Mouse (Mus musculus) mouse embryonic stem cell (cell line): ENCODE results near the gene Ankib1.
"Not testable (repeated sequence)": the region's sequence is repeated elsewhere in the genome, so short reads cannot be mapped to it uniquely, and the experiment has no call there.

Experiments
- in situ Hi-C, 2 experiments: fragments of 300-500 bp; cut with MboI; formaldehyde crosslinking; loops; 1 replicate in 1 of 2; 3 replicates in 1 of 2; pipeline ENCODE4 v1.14.3; 2019 to 2020; ENCODE audit warnings: low sequenced_read_pairs in 2 of 2, low pct_unique_long_range_greater_than_20kb in 1 of 2, mixed read lengths in 1 of 2; ENCODE audit not compliant: unreplicated experiment in 1 of 2

Ankib1 gene

DNA sequence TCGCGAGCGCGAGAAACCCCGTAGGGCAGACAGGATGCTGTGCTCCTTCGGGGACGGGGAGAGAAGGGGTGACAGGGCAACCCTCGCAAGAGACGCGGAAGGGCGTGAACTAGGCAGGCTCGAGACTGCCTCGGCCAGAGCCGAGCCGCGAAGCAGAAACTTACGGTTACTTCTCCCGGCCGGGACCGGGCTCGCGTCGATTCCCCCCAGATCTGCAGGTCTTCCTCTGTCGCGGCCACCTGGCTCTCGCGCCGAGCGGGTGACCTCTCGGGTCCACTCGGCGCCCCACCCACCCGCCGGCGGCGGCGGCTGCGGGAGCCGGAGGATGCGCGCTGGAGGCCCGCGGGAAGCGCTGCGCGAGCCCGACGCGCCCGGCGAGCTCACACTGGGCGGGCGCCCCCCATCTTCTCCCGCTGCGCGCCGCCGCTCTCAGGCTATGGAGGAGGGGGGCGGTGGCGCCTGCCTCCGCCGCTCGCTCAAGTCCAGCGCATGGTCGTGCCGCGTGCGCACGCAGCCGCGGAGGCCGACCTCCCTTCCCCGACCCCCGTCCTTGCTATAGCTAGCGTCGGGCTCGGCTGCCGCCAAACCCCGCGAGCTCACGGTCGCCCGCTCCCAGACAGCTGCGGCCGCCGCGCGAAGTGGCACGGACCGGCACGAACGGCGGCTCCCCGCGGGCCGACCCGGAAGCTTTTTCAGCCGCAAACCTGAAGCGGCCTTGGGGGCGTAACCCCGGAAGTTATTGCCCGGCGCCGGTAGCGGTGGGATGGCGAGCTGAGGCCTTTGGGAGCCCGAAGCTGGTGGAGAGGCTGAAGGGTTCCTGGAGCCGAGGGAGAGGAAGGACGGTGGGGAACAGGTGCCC is at the start of gene Ankib1, which contains the start of gene Krit1:
Ankib1 (minus strand) TSS at position 493 of the 859 bp plus-strand sequence.
Krit1 (plus strand) TSS at position 752 of the 859 bp plus-strand sequence.
- in situ Hi-C loops: no loop called here

DNA sequence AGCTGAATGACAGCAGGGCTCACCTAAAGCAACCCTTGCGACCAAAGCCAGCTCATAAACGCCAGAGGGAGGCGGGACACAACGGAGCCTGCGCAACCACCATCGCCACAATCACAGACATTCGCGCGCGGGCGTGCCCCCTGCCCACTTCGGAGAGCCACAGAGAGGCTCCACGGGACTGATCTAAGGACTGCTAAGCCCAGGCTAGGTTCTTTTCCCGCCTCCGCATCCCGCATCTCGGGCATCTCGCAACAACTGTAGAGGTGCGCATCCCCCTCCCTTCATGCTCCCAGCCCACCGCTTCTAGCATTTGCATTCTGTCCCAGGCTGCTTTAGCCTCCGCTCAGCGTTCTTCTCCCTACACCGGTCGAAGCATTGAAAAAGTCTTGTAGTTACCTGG is 42.3 kb upstream of the Ankib1 start, which contains the start of gene Lrrd1:
Lrrd1 (plus strand) TSS at position 148 of the 400 bp plus-strand sequence.
- in situ Hi-C loops: no loop called here

DNA sequence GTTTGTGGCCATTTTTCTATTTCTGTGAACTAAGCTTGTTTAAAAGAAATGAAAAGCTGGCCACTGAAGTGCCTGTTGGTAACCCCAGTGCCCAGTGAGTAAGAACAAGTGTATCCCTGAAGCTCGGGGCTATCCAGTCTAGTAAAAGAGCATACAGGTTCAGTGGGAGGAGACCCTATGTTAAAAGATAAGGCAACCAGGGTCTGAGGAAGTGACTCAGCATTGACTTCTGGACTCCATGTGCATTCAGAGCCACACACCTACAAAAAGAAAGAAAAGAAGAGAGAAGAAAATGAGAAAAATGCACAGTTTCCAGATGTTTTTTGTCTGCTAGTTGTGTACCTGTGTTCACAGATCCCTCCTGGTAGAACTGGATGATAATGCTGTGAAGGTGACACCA is 31.4 kb upstream of the Ankib1 start:
- in situ Hi-C loops: no loop called here

DNA sequence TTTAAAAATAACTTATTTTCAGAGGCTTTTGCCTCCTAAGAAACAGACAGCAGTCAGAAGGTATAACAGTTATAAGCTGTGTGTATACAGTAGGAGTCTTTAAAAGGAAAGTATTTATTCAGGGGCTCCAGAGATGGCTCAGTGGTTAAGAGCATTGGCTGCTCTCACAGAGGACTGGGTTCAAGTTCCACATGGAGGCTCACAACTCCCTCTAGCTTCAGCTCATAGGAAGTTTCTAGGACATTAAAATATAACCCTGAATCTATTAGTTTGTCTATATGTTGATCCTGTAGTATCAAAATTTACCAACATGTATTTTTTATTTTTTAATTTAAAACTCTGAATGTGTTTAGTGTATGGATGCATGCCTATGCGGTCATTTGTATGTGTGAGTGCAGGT is 5.7 kb upstream of the Ankib1 start:
- in situ Hi-C loops: no loop called here

DNA sequence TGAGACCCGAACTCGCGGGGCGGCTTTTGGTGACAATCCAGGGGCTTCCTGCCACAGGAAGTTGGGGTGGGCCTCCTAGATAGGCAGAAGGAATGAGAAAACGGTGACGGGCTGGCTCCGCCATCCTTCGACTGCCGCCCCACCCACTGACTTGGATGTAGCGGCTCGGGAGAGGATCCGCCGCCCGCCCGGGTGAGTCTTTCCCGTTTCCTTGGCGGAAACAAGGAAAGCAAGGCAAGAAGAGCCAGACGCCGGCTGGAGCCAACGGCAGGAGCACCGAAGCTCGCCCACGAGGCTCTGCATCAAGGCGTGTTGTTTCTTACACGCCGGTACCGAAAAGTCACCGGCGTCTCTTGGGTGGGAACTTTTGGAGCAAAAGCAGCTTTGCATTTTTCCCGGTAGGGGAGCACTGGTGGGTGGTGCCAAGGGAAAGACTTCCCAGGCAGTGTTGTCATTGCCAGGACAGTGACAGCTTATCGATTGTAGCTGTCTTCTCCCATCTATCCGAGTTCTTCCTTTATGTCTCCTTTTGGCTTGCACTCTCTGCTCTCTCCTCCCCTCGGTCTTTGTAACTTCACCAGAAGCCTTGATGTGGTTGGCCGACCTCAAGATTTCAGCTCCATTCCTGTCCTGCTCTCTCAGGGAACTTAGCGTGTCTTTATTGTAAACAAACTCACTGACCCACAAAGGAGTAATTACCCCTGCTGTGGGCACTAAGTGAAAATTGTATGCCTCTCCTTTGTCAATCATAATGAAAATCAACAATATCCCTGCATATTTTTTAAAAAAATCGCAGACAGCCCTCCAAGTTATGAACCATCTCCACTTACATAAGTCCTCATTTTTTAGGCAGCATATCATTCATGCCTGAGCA is 804 bp upstream of the Ankib1 start:
- in situ Hi-C loops: no loop called here

DNA sequence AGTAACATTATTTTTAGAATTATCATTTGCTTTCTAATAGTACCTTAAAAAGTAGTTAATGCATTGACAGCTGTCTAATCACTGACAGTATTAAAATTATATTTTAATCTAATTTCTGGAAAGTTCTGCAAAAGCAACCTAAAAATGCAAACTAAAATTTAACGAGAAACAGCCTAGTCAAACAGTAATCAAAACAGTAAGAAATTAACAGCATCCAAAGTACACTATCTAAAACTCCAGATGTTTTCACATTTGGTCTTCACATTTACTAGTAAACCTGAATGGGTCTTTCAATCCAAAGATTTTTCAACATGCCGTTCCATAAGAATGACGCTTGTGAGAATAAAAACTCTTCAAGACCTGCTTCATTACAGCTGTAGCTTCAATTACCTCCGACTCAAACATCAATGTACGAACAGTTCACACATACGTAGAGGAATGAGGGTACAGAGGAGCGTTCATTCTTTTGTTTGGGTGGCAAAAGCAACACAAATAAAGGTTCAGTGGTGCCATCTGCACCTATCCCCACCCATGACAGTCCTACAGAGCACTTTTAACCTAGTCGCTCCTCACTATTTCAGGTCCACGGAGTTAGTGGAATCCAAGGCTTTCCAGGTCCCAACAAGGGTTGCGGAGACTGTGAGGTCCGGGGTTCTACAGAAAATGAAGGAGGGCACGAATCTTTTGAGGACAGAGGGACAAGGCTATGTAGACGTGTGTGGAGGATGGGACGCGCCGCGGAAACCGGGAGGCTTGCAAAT is 873 bp downstream of the Ankib1 start:
- in situ Hi-C loops: no loop called here

DNA sequence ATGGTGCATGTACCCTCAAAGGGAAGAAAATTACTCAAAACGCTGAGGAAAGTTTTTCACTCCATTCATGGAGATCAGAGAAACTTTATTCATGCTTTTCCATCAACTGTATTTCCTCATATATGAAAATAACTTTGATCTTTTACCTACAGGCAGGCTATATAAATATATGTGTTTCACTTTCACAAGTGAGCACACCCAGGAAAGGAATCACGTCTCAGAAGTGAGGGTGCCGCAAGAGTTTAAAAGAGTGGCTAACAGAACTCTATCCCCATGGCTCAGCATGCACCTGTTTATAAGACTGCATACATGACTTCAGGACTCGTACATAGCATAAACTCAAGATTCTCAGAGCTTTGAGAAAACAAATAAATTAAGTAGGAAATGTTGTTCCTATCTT is 1.8 kb downstream of the Ankib1 start:
- in situ Hi-C loops: no loop called here

DNA sequence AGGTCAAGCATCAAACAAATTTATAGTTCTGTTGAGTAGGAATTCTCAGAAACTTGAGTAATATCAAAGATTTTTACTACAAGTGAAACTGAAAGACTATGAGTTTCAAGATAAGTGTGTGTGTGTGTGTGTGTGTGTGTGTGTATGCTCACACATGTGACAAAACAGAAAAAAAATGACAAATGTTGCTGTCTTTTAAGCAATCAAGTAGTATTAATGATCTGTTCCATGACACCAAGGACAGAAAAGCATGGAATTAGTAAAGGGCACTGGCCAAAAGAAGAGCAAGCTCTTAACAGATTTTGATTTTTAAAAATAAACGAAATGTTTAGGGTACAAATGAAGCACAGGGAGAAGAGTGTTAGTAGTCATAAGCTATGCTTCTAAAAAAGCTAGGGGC is 2.7 kb downstream of the Ankib1 start:
- in situ Hi-C loops: no loop called here

DNA sequence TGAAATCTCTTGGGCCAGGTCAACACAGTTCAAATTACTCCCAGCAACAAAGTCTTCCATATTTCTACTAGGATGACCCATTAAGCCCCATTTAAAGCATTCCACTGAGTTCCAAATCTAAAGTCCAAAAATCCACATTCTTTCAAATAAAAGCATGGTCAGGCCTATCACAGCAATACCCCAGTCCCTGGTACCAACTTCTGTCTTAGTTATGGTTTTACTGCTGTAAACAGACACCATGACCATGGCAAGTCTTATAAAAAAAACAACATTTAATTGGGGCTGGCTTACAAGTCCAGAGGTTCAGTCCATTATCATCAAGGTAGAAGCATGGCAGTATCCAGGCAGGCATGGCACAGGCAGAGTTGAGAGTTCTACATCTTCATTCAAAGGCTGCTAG is 4.1 kb downstream of the Ankib1 start:
- in situ Hi-C loops: not testable (repeated sequence)

DNA sequence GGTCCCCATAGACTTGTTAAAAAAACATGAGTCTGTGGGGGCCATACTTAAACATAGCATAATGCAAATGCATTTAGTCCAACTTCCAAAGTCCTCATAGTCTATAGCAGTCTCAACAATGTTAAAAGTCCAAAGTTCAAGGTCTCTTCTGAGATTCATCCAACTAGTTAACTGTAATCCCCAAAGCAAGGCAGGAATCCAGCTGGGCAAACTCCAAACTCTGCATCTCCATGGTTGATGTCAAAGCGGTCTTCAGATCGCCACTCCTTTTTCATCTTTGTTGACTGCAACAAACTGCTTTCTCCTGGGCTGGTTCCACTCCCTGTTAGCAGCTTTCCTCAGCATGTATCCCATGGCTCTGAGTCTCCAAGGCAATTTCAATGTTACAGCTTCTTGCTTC is 5.6 kb downstream of the Ankib1 start:
- in situ Hi-C loops: not testable (repeated sequence)

DNA sequence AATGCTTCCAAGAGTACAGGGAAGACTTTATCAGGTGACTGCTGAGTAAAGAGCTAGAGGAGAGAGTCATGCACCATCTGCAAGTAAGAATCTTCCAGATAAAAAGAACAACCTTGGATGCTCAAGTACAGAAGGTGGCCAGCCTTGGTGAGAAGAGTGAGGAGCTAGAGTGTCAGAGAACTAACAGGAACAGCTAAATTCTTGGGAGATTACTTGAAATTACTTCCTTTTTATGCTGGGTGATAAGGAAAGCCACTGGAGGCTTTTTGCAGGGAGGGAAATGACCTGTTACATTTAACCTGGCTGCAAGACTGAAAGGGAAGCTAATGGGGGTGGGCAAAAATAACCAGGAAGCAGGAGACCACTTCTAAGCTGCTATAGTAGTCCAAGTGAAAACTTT is 11.7 kb downstream of the Ankib1 start:
- in situ Hi-C loops: no loop called here

DNA sequence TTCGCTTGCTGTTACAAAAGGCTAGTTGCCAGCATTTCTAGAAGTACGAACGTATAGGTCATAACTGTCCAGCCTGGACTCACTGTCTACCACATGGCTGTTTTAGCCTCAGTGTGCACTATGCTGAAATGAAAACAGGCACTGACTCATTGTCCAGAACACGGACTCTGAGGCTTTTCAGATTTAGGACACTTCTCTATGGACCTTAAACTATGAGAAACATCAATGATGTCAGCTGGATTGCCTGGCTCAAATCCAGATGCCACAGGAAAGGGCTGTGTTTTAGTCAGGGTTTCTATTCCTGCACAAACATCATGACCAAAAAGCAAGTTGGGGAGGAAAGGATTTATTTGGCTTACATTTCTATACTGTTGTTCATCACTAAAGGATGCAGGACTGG is 15.2 kb downstream of the Ankib1 start:
- in situ Hi-C loops: no loop called here

DNA sequence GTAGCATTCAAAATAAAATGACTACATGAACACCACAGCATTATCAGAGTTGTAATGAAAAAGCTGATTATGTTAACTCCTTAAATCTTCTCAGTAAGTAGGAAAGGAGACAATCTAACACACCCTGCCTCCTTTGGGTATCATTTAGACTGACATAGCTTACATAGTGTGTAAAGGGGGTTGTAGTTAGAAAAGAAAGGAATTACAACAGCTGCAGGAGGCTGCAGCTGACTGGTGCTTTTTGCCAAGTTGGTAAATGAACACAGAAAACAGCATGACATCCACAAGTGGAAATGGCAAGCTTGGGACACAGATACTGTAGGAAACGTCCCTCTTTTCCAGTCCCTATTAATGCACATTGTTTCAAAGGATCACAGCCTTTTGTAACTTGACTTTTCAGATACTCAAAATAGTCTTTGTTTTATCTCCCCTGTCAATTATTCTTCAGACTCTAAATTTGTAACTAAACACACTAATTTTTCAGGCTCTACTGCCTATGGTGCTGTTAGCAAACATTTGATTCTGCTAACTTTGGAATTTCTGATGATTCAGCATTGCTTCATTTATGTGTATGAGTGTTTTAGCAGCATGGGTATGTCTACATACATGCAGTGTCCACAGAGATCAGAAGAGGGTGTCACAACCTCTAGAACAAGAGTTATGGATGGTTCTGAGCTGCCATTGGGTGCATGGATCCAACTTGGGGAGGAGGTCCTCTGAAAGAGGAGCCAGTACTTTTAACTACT is 17.8 kb downstream of the Ankib1 start:
- in situ Hi-C loops: no loop called here

DNA sequence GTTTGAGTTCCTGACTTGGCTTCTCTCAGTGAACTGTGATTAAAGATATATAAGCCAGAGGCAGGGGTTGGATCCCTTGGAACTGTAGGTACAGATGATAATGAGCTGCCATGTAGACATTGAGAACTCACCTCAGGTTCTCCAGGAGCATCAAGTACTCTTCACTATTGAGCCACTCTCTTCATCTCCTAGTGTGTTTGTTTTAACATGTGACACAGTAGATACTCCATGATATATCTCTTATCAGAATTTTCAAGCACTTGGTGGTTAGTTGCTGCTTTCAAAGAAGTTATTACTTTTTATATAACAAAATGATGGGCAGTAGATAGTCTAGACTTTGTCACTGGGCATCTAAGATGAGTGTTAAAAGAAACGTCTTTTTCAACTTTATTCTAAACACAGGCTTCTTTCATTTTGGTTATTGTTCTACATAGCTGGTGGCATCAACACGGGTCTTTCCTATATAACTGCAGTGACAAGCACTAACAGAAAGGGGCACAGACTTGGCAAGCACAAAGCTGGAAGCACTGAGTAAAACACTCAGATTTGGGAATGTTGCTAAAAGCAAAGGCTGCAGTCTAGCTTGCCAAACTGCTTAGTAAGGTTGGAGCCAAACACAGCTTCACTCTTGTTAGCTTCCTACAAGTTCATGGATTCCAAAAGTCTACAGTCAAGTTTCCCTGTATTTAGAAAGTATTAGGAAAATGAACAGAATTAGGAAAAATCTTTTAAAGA is 18.6 kb downstream of the Ankib1 start:
- in situ Hi-C loops: no loop called here

DNA sequence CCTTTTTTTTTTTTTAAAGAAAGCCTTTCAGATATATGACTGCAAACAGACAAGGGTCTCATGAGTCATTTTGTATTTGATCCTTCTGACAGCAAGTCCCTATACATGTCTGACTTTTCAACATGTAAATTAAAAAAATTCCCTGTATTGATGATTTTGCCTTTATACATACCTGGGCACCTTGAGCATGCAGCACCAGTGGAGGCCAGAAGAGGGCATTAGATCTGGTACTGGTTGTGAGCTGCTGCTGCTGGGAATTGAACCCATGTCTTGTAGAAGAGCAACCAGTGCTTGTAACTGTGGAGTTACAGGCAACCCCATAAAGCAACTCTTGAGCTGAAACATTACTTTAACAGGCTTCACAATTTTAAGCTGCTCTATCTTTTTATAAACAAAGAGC is 20.1 kb downstream of the Ankib1 start:
- in situ Hi-C loops: no loop called here

DNA sequence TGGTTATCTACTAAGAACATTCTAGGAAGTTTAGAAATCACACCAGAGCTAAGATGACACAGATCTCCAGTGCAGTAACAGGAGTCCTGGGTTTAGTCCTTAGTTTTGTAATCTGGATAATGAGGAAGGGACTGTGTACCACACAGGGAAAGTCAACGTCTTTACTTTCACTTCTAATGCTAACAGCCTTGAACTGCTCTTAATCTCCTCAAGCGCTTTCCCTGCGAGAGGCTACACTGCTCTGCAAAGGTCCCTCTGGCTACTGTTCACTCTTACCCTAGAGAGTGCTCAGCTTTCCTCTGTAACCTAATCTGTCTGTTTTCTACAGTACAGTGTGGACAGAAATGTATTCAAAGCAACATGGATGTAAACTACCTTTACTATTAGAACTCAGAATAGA is 30.7 kb downstream of the Ankib1 start:
- in situ Hi-C loops: no loop called here

DNA sequence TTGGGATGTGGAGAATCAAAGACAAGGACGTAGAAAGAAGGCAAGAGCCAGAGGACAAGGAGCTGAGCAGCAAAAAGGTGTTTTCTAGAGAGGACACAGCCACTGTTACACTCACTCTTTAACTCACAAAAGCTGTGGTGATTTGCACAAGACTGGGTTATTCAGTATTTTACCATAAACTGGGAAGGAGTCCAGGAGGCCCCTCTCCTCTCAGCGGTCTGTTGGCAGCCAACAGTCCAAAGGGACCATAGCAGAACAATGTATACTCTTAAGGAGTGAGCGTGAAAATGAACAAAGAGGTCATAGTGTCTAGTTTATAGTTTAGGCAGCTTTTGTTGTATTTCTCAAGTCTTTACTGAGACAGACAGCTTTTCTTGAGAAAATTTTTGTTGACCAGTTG is 31.2 kb downstream of the Ankib1 start:
- in situ Hi-C loops: no loop called here

DNA sequence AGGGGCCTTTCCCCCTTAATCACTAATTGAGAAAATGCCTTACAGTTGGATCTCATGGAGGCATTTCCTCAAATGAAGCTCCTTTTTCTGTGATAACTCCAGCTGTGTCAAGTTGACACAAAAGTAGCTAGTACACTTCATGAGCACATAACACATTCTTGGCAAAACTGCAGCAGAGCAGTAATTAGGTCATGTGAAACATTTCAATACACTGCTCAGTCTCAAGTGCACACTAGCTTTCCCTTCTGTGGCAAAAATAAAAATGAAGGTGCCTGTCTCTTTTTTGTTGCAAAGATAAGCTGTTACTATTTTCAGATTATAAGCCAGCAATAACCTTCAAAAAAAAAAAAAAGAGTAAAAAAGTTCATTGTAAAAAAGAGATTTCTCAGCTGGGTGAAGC is 52.2 kb downstream of the Ankib1 start:
- in situ Hi-C loops: not testable (repeated sequence)
